Mouse (Mus musculus): ENCODE data around the gene Cat.
A peak's percentile ranks its signal among the peaks of the same experiment; 100 is the strongest.

Cat gene

GRCm38 (mm10) chr2:103476657-103477056, 8.3 kb downstream of the Cat start:
- DNase-seq, result no peak

GRCm38 (mm10) chr2:103476180-103476579, 8.8 kb downstream of the Cat start:
- no peak for DNase-seq

- DNase-seq, result no peak
These were observed 11.6 kb downstream of the Cat start for GRCm38 (mm10) chr2:103473362-103473761.

GRCm38 (mm10) chr2:103466984-103467588, 17.9 kb downstream of the Cat start:
- peak; percentile 82 to 87 for DNase-seq

GRCm38 (mm10) chr2:103466272-103466671, 18.7 kb downstream of the Cat start:
- no peak for DNase-seq

GRCm38 (mm10) chr2:103465429-103465828, 19.5 kb downstream of the Cat start:
- DNase-seq, result no peak

GRCm38 (mm10) chr2:103464524-103464923, 20.4 kb downstream of the Cat start:
- peak in 1 of 2 experiments; percentile 19 for DNase-seq

- no peak for DNase-seq
These were observed 22.2 kb downstream of the Cat start for GRCm38 (mm10) chr2:103462746-103463145.

GRCm38 (mm10) chr2:103461743-103462142, 23.2 kb downstream of the Cat start:
- no peak for DNase-seq

GRCm38 (mm10) chr2:103461210-103461609, 23.8 kb downstream of the Cat start:
- no peak for DNase-seq

- DNase-seq, result no peak
These were observed 25.9 kb downstream of the Cat start for GRCm38 (mm10) chr2:103459069-103459468.

- peak in 1 of 2 experiments; percentile 21 for DNase-seq
These were observed 27.3 kb downstream of the Cat start for GRCm38 (mm10) chr2:103457628-103458027.

GRCm38 (mm10) chr2:103457048-103457447, 27.9 kb downstream of the Cat start:
- DNase-seq, result no peak

- peak; percentile 92 to 93 for DNase-seq
These were observed 28.3 kb downstream of the Cat start for GRCm38 (mm10) chr2:103456646-103457045.

- no peak for DNase-seq
These were observed 29.2 kb downstream of the Cat start for GRCm38 (mm10) chr2:103455748-103456147.

GRCm38 (mm10) chr2:103452550-103452949, 32.4 kb downstream of the Cat start:
- DNase-seq, result no peak

- DNase-seq, result no peak
These were observed 34.7 kb downstream of the Cat start for GRCm38 (mm10) chr2:103450267-103450666.

- no peak for DNase-seq
These were observed 35.1 kb downstream of the Cat start for GRCm38 (mm10) chr2:103449813-103450212.

GRCm38 (mm10) chr2:103448947-103449560, 35.9 kb downstream of the Cat start:
- no peak for DNase-seq

- no peak for DNase-seq
These were observed 38.6 kb downstream of the Cat start for GRCm38 (mm10) chr2:103446326-103446725.

- peak; percentile 51 to 68 for DNase-seq
These were observed 39.2 kb downstream of the Cat start for GRCm38 (mm10) chr2:103445776-103446175.

GRCm38 (mm10) chr2:103439710-103440109, 45.2 kb downstream of the Cat start:
- peak; percentile 73 to 87 for DNase-seq

GRCm38 (mm10) chr2:103439071-103439622, 45.8 kb downstream of the Cat start:
- DNase-seq, result peak; percentile 57 to 67

- DNase-seq, result no peak
These were observed 48.4 kb downstream of the Cat start for GRCm38 (mm10) chr2:103436534-103436933.
